Mouse (Mus musculus): ENCODE measurements around the gene Cmtm6. TPM values are rescaled to one million over a fixed set of nuclear protein-coding genes. Genes with fewer than 3 reads are reported as not detected.

The Cmtm6 gene
- total and polyA plus RNA-seq, 3 experiments = 44.6 to 92.3 (median 67.0) TPM

GRCm38 (mm10) chr9:114797329-114798004 lies 66.6 kb downstream of the Cmtm6 start:
- DNase-seq = peak; percentile 80

- no peak for DNase-seq
These were observed 67.9 kb downstream of the Cmtm6 start for GRCm38 (mm10) chr9:114798845-114799244.

Other genes starting within 250 kb of the Cmtm6 start
- not detected for gene Ccr4, start 226.2 kb upstream of the Cmtm6 start, total RNA-seq (2021)
- gene Ccr4, start 226.2 kb upstream of the Cmtm6 start, polyA plus RNA-seq (2012; rRNA removed) = not detected in 2 replicates
- gene C130032M10Rik, start 215.4 kb upstream of the Cmtm6 start, total RNA-seq (2021) = under 1 TPM in 1 of 2 experiments, not detected in 1; 0.40 TPM
- gene C130032M10Rik, start 215.4 kb upstream of the Cmtm6 start, polyA plus RNA-seq (2012; rRNA removed) = 0.75 TPM in 1 of 2 replicates, not detected in the other
- not detected for gene Trim71, start 166.7 kb upstream of the Cmtm6 start, total RNA-seq (2021)
- gene Trim71, start 166.7 kb upstream of the Cmtm6 start, polyA plus RNA-seq (2012; rRNA removed) = 0.01 TPM in 1 of 2 replicates, not detected in the other
- 10 to 100 TPM; 31.9 to 36.2 TPM for gene Cnot10, start 90.9 kb upstream of the Cmtm6 start, total RNA-seq (2021)
- gene Cnot10, start 90.9 kb upstream of the Cmtm6 start, polyA plus RNA-seq (2012; rRNA removed) = 13.8 and 16.8 TPM in 2 replicates
- 10 to 100 TPM; 42.1 to 42.6 TPM for gene Dync1li1, start 42.3 kb upstream of the Cmtm6 start, total RNA-seq (2021)
- gene Dync1li1, start 42.3 kb upstream of the Cmtm6 start, polyA plus RNA-seq (2012; rRNA removed) = 10.6 and 11.7 TPM in 2 replicates
- gene Cmtm7, start 50.7 kb downstream of the Cmtm6 start, total RNA-seq (2021) = 10 to 100 TPM; 27.8 to 41.3 TPM
- gene Cmtm7, start 50.7 kb downstream of the Cmtm6 start, polyA plus RNA-seq (2012; rRNA removed) = 187 and 230 TPM in 2 replicates
- 1 to 10 TPM; 4.9 to 7.3 TPM for gene Cmtm8, start 113.0 kb downstream of the Cmtm6 start, total RNA-seq (2021)
- gene Cmtm8, start 113.0 kb downstream of the Cmtm6 start, polyA plus RNA-seq (2012; rRNA removed) = 23.2 and 32.4 TPM in 2 replicates
- gene Gpd1l, start 202.9 kb downstream of the Cmtm6 start, total RNA-seq (2021) = 10 to 100 TPM; 30.9 to 33.1 TPM
- 10.8 and 12.4 TPM in 2 replicates for gene Gpd1l, start 202.9 kb downstream of the Cmtm6 start, polyA plus RNA-seq (2012; rRNA removed)
- 1 to 10 TPM; 4.4 to 6.2 TPM for gene Osbpl10, start 247.5 kb downstream of the Cmtm6 start, total RNA-seq (2021)
- 2.6 and 3.3 TPM in 2 replicates for gene Osbpl10, start 247.5 kb downstream of the Cmtm6 start, polyA plus RNA-seq (2012; rRNA removed)